Mouse (Mus musculus): ENCODE results near the gene Syne1. TPM values are rescaled to one million over a fixed set of nuclear protein-coding genes. Genes with fewer than 3 reads are reported as not detected.

Syne1 gene
- polyA plus RNA-seq, 1 experiment from 2014 or later = 5.8 TPM

GRCm38 (mm10) chr10:5008795-5009366 is 542.4 kb downstream of the Syne1 start:
- H3K4me1 ChIP-seq = no peaks in the 10 kb centered on the region
- WGBS = 81% methylated on average over 8 of the region's 8 CpGs
- no peak overlapping the region for H3K27ac ChIP-seq
- no peak for ATAC-seq (ENCODE audit: insufficient number of reproducible peaks, insufficient read depth, low FRiP score, low TSS enrichment)
- H3K9me3 ChIP-seq = no peaks in the 10 kb centered on the region
- no peak overlapping the region for H3K9ac ChIP-seq
- H3K27me3 ChIP-seq = no peaks in the 10 kb centered on the region
- no peak overlapping the region for H3K4me2 ChIP-seq (replicated peaks)
- H3K4me3 ChIP-seq = no peak overlapping the region
- no peaks in the 10 kb centered on the region for H3K36me3 ChIP-seq

GRCm38 (mm10) chr10:4996592-4996991 is 554.7 kb downstream of the Syne1 start:
- WGBS = 88% methylated on average over 3 of the region's 3 CpGs
- Histone ChIP-seq H3K4me3 (no peak overlapping the region), H3K9ac (no peak overlapping the region), H3K27ac (no peak overlapping the region), H3K9me3 (no peaks in the 10 kb centered on the region), H3K36me3 (no peaks in the 10 kb centered on the region), H3K4me2 (replicated peaks) (no peak overlapping the region), H3K4me1 (no peaks in the 10 kb centered on the region), H3K27me3 (no peaks in the 10 kb centered on the region)
- no peak for ATAC-seq (ENCODE audit: insufficient number of reproducible peaks, insufficient read depth, low FRiP score, low TSS enrichment)

GRCm38 (mm10) chr10:4993802-4994201 is 557.5 kb downstream of the Syne1 start:
- Histone ChIP-seq H3K36me3 (no peaks in the 10 kb centered on the region), H3K4me1 (no peaks in the 10 kb centered on the region), H3K4me2 (replicated peaks) (no peak overlapping the region), H3K9ac (no peak overlapping the region), H3K4me3 (no peak overlapping the region), H3K27ac (no peak overlapping the region), H3K9me3 (no peaks in the 10 kb centered on the region), H3K27me3 (no peaks in the 10 kb centered on the region)
- no peak for ATAC-seq (ENCODE audit: insufficient number of reproducible peaks, insufficient read depth, low FRiP score, low TSS enrichment)
- 81% methylated on average over 3 of the region's 3 CpGs for WGBS

GRCm38 (mm10) chr10:4983919-4984318 is 567.4 kb downstream of the Syne1 start:
- Histone ChIP-seq H3K4me3 (no peak overlapping the region), H3K4me1 (no peaks in the 10 kb centered on the region), H3K9me3 (no peaks in the 10 kb centered on the region), H3K27me3 (no peaks in the 10 kb centered on the region), H3K9ac (no peak overlapping the region), H3K36me3 (no peaks in the 10 kb centered on the region), H3K27ac (no peak overlapping the region), H3K4me2 (replicated peaks) (no peak overlapping the region)
- WGBS = 78% methylated on average over 2 of the region's 2 CpGs
- no peak for ATAC-seq (ENCODE audit: insufficient number of reproducible peaks, insufficient read depth, low FRiP score, low TSS enrichment)

GRCm38 (mm10) chr10:4977374-4977773 is 573.9 kb downstream of the Syne1 start:
- no peak overlapping the region for H3K4me3 ChIP-seq
- H3K9me3 ChIP-seq = no peaks in the 10 kb centered on the region
- WGBS = 91% methylated on average over 3 of the region's 3 CpGs
- no peak overlapping the region for H3K4me2 ChIP-seq (replicated peaks)
- no peaks in the 10 kb centered on the region for H3K27me3 ChIP-seq
- no peak overlapping the region for H3K9ac ChIP-seq
- ATAC-seq (ENCODE audit: insufficient number of reproducible peaks, insufficient read depth, low FRiP score, low TSS enrichment) = no peak
- no peak overlapping the region for H3K27ac ChIP-seq
- no peaks in the 10 kb centered on the region for H3K4me1 ChIP-seq
- H3K36me3 ChIP-seq = no peaks in the 10 kb centered on the region

GRCm38 (mm10) chr10:4976557-4976956 is 574.7 kb downstream of the Syne1 start:
- no peaks in the 10 kb centered on the region for H3K4me1 ChIP-seq
- H3K27ac ChIP-seq = no peak overlapping the region
- H3K27me3 ChIP-seq = no peaks in the 10 kb centered on the region
- no peaks in the 10 kb centered on the region for H3K9me3 ChIP-seq
- H3K9ac ChIP-seq = no peak overlapping the region
- ATAC-seq (ENCODE audit: insufficient number of reproducible peaks, insufficient read depth, low FRiP score, low TSS enrichment) = no peak
- H3K4me3 ChIP-seq = no peak overlapping the region
- H3K4me2 ChIP-seq (replicated peaks) = no peak overlapping the region
- H3K36me3 ChIP-seq = no peaks in the 10 kb centered on the region
- 92% methylated on average over 2 of the region's 2 CpGs for WGBS

- H3K4me1 ChIP-seq = no peaks in the 10 kb centered on the region
Observed at GRCm38 (mm10) chr10:4974246-4974645, 577.0 kb downstream of the Syne1 start.

GRCm38 (mm10) chr10:4972026-4972425 is 579.3 kb downstream of the Syne1 start:
- H3K9me3 ChIP-seq = no peaks in the 10 kb centered on the region
- no peak overlapping the region for H3K27ac ChIP-seq
- no peaks in the 10 kb centered on the region for H3K36me3 ChIP-seq
- no peaks in the 10 kb centered on the region for H3K27me3 ChIP-seq
- no peak overlapping the region for H3K9ac ChIP-seq
- no peak for ATAC-seq (ENCODE audit: insufficient number of reproducible peaks, insufficient read depth, low FRiP score, low TSS enrichment)
- 70% methylated on average over 2 of the region's 2 CpGs for WGBS
- no peak overlapping the region for H3K4me2 ChIP-seq (replicated peaks)
- no peak overlapping the region for H3K4me3 ChIP-seq
- H3K4me1 ChIP-seq = no peaks in the 10 kb centered on the region

More at GRCm38 (mm10) chr10:4974246-4974645, 577.0 kb downstream of the Syne1 start:
- WGBS = 91% methylated on average over 4 of the region's 4 CpGs
- Histone ChIP-seq H3K27me3 (no peaks in the 10 kb centered on the region), H3K4me2 (replicated peaks) (no peak overlapping the region), H3K36me3 (no peaks in the 10 kb centered on the region), H3K4me3 (no peak overlapping the region), H3K27ac (no peak overlapping the region), H3K9ac (no peak overlapping the region), H3K9me3 (no peaks in the 10 kb centered on the region)
- no peak for ATAC-seq (ENCODE audit: insufficient number of reproducible peaks, insufficient read depth, low FRiP score, low TSS enrichment)

- H3K4me3 ChIP-seq = no peak overlapping the region
- no peaks in the 10 kb centered on the region for H3K27me3 ChIP-seq
- no peak overlapping the region for H3K9ac ChIP-seq
- no peaks in the 10 kb centered on the region for H3K36me3 ChIP-seq
- H3K4me2 ChIP-seq (replicated peaks) = no peak overlapping the region
- no peak overlapping the region for H3K27ac ChIP-seq
- H3K9me3 ChIP-seq = no peaks in the 10 kb centered on the region
- H3K4me1 ChIP-seq = no peaks in the 10 kb centered on the region
- no peak for ATAC-seq (ENCODE audit: insufficient number of reproducible peaks, insufficient read depth, low FRiP score, low TSS enrichment)
Observed at GRCm38 (mm10) chr10:4971586-4971985, 579.7 kb downstream of the Syne1 start.

GRCm38 (mm10) chr10:4971156-4971555 is 580.1 kb downstream of the Syne1 start:
- Histone ChIP-seq H3K36me3 (no peaks in the 10 kb centered on the region), H3K27me3 (no peaks in the 10 kb centered on the region), H3K9me3 (no peaks in the 10 kb centered on the region), H3K4me2 (replicated peaks) (no peak overlapping the region), H3K4me3 (no peak overlapping the region), H3K4me1 (no peaks in the 10 kb centered on the region), H3K9ac (no peak overlapping the region), H3K27ac (no peak overlapping the region)
- ATAC-seq (ENCODE audit: insufficient number of reproducible peaks, insufficient read depth, low FRiP score, low TSS enrichment) = no peak
- WGBS = 78% methylated on average over 7 of the region's 7 CpGs

Other genes starting within 250 kb of the Syne1 start
- 3.9 and 4.4 TPM in 2 replicates for gene Myct1, start 42.3 kb upstream of the Syne1 start, polyA plus RNA-seq (2016; fragmentation: Nextera tagmentation; extraction: Ambion mirVana)
- gene Vip, start 87.7 kb upstream of the Syne1 start, polyA plus RNA-seq (2016; fragmentation: Nextera tagmentation; extraction: Ambion mirVana) = 0.29 TPM in 1 of 2 replicates, not detected in the other